Mouse (Mus musculus) embryonic facial prominence, embryonic 13.5 days (tissue): ENCODE measurements around the gene Leap2. TPM values are rescaled to one million over a fixed set of nuclear protein-coding genes. Genes with fewer than 3 reads are reported as not detected.

Source experiments
- ATAC-seq: fragments of 200-750 bp; cut with Nextera tagmentation; 2 replicates; pipeline ENCODE4 v1.8.0; 2017; ENCODE audit warnings: low read depth; ENCODE audit not compliant: insufficient number of reproducible peaks, insufficient read depth, low FRiP score, low TSS enrichment
- H3K27ac ChIP-seq: fragments of 300-500 bp; sonication (generic); 2 replicates; pipeline ENCODE4 v1.5.1; 2015; ENCODE audit warnings: moderate library complexity, mild to moderate bottlenecking, inconsistent platforms
- H3K27me3 ChIP-seq: fragments of 300-500 bp; sonication (generic); 2 replicates; pipeline ENCODE4 v1.6.1; 2015; ENCODE audit warnings: mild to moderate bottlenecking, inconsistent platforms
- H3K36me3 ChIP-seq: fragments of 300-500 bp; sonication (generic); 2 replicates; pipeline ENCODE4 v1.6.1; 2015; ENCODE audit warnings: mild to moderate bottlenecking, inconsistent platforms
- H3K4me1 ChIP-seq: fragments of 300-500 bp; sonication (generic); 2 replicates; pipeline ENCODE4 v1.6.1; 2015; ENCODE audit warnings: inconsistent platforms
- H3K4me2 ChIP-seq: fragments of 300-500 bp; sonication (generic); 2 replicates; pipeline ENCODE4 v1.6.1; 2015; ENCODE audit warnings: moderate library complexity, mild to moderate bottlenecking, inconsistent platforms
- H3K4me3 ChIP-seq: fragments of 300-500 bp; sonication (generic); 2 replicates; pipeline ENCODE4 v1.5.1; 2015; ENCODE audit warnings: mild to moderate bottlenecking, inconsistent platforms
- H3K9ac ChIP-seq: fragments of 300-500 bp; sonication (generic); 2 replicates; pipeline ENCODE4 v1.6.1; 2015; ENCODE audit warnings: mild to moderate bottlenecking, inconsistent platforms
- H3K9me3 ChIP-seq: fragments of 300-500 bp; sonication (generic); 2 replicates; pipeline ENCODE4 v1.6.1; 2016; ENCODE audit warnings: inconsistent platforms
- WGBS: fragments of 180-500 bp; shearing (Covaris S2); methylation state at CpG from one replicate; pipeline ENCODE4 v1.1.7; 2015; ENCODE audit warnings: mixed read lengths; 5-methylcytosine and 5-hydroxymethylcytosine counted together
- polyA plus RNA-seq: library from polyadenylated mRNA; unstranded; fragments of >200 nt; fragmentation: Nextera tagmentation; extraction: Ambion mirVana; gene quantifications from 2 replicates; pipeline ENCODE4 v1.2.1, GENCODE M21; 2015

Gene Leap2
- polyA plus RNA-seq, result 0.94 TPM in 1 of 2 replicates, not detected in the other

DNA sequence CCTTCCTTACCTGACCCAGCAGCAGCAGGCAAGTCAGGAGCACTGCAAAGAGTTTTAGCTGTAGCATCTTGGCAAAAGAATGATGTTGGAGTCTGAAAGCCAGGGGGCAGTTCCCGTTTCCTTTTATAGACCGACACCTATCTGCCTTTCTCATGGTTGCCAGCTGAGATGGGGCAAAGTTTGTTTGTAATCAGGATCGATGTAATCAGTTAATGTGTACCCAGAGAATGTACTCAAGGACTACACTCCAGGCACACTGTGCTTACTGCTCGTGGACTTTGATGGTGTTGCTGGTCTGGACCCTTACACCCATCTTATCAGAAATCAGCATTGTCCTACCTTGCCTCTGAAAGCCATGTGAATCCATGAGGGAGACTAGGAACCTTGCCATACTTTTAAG lies at the start of gene Leap2:
Gene Leap2 (minus strand): TSS at position 135 of the 400 bp plus-strand sequence.
- Histone ChIP-seq H3K9me3 (no peaks in the 10 kb centered on the region), H3K9ac (no peak within 1 kb of the TSS), H3K27me3 (no peaks in the 10 kb centered on the region), H3K4me1 (no peaks in the 10 kb centered on the region), H3K4me2 (no peak within 1 kb of the TSS), H3K27ac (no peak within 1 kb of the TSS), H3K36me3 (peaks cover 29% of the 10 kb centered on the region), H3K4me3 (no peak within 1 kb of the TSS)
- no peak for ATAC-seq
- WGBS, result 92% methylated on average over 4 of the region's 4 CpGs

GRCm38 (mm10) chr11:53472709-53473108 lies 49.7 kb upstream of the Leap2 start:
- WGBS, result 75% methylated on average over 3 of the region's 3 CpGs
- Histone ChIP-seq H3K4me1 (peaks cover 23% of the 10 kb centered on the region), H3K36me3 (no peaks in the 10 kb centered on the region), H3K4me2 (no peak overlapping the region), H3K4me3 (no peak overlapping the region), H3K9me3 (no peaks in the 10 kb centered on the region), H3K9ac (no peak overlapping the region), H3K27ac (no peak overlapping the region), H3K27me3 (peaks cover 74% of the 10 kb centered on the region)
- ATAC-seq, result no peak

DNA sequence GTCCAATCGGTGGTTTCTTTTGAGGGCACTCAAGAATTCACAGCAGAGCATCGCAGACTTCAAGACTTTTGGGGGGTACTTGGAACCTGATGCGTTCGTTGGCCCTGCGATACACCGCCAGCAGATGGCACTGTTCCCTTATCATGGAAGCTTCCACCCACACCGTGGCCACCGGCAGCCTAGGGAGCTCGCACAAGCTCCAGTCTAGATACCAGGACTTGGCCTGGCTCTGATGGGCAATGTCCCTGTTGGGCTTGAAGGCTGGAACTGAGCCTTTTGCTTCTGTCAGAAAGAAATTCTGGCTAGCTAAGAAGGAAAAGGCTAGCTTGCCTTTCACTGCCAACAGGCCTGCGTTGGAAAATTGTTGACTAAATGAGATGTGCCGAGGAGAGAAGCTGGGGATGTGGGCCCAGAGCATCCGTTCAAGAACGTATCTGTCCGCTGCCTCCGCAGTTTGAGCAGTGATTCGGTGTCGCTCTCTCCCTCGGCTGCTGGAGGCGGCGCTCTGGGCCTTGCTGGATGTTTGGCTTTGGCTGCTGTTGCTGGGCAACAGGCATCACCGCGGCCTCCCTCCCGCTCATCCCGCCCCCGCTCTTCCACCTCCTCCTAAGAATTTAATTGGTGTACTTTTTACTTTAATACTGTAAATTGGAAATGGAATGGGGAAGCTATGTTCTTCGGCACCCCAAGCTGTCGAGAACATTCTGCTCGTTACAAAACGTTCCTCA lies 47.2 kb upstream of the Leap2 start, which contains the start of gene Gm9837:
Gene Gm9837 (minus strand): TSS at position 512 of the 728 bp plus-strand sequence.
- H3K27ac ChIP-seq, result peak within 1 kb of the TSS; percentile 48
- peaks cover 77% of the 10 kb centered on the region for H3K27me3 ChIP-seq
- H3K9ac ChIP-seq, result peak within 1 kb of the TSS; percentile 47; the same call in 1 of the 2 replicates
- H3K4me3 ChIP-seq, result peak within 1 kb of the TSS; percentile 23
- H3K9me3 ChIP-seq, result no peaks in the 10 kb centered on the region
- H3K4me2 ChIP-seq, result peak within 1 kb of the TSS; percentile 52
- WGBS, result 2% methylated on average over 29 of the region's 29 CpGs
- peaks cover 28% of the 10 kb centered on the region for H3K4me1 ChIP-seq
- 0 out of 2 replicates have a peak, but pooled peaks cover 3% of the 10 kb centered on the region for H3K36me3 ChIP-seq
- ATAC-seq, result peak; percentile 77

DNA sequence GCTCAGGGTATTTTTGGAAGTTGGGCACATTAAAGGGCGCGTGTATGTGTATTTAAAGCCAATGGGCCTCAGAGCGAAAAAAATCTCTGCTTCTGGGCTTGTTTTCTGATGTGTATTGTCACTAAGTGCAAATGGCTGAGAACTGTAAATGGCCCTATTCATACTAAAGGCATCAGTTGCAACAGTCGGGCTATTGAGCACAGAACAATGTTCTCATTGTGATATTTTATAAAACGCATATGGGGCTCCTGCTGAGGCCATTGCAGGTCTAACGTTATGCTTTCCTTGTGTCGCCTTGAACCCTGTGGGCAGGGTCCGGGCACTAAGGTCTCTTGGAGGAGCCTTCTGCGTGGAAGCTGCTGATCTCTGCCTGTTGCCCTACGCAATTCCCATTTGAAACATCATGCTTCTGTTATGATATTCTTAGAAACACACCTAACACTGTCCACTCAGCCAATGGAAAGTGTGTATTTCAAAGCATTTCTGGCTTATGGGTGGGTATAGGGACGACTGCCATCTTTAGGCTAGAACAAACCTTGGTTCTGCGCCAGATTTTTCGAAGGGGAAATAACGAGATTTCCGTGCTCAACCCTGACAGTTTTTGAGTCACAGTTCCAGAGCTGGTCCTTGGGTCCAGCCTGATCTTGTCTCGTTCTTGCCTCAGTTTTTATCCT lies 46.5 kb upstream of the Leap2 start:
- Histone ChIP-seq H3K27me3 (peaks cover 77% of the 10 kb centered on the region), H3K4me1 (peaks cover 28% of the 10 kb centered on the region), H3K9ac (peak overlapping the region; percentile 32; the same call in 1 of the 2 replicates), H3K27ac (peak overlapping the region; percentile 48), H3K9me3 (no peaks in the 10 kb centered on the region), H3K36me3 (0 out of 2 replicates have a peak, but pooled peaks cover 3% of the 10 kb centered on the region), H3K4me3 (peak overlapping the region; percentile 23), H3K4me2 (peak overlapping the region; percentile 52)
- no peak for ATAC-seq
- 18% methylated on average over 16 of the region's 16 CpGs for WGBS

GRCm38 (mm10) chr11:53466231-53466971 lies 43.4 kb upstream of the Leap2 start:
- H3K4me3 ChIP-seq, result peak overlapping the region; percentile 41
- H3K9me3 ChIP-seq, result no peaks in the 10 kb centered on the region
- H3K4me1 ChIP-seq, result peaks cover 43% of the 10 kb centered on the region
- peaks cover 86% of the 10 kb centered on the region for H3K27me3 ChIP-seq
- H3K9ac ChIP-seq, result peak overlapping the region; percentile 63
- ATAC-seq, result no peak
- no peak overlapping the region for H3K27ac ChIP-seq
- peak overlapping the region; percentile 67 for H3K4me2 ChIP-seq
- H3K36me3 ChIP-seq, result 0 out of 2 replicates have a peak, but pooled peaks cover 3% of the 10 kb centered on the region
- 7% methylated on average over 40 of the region's 40 CpGs for WGBS

DNA sequence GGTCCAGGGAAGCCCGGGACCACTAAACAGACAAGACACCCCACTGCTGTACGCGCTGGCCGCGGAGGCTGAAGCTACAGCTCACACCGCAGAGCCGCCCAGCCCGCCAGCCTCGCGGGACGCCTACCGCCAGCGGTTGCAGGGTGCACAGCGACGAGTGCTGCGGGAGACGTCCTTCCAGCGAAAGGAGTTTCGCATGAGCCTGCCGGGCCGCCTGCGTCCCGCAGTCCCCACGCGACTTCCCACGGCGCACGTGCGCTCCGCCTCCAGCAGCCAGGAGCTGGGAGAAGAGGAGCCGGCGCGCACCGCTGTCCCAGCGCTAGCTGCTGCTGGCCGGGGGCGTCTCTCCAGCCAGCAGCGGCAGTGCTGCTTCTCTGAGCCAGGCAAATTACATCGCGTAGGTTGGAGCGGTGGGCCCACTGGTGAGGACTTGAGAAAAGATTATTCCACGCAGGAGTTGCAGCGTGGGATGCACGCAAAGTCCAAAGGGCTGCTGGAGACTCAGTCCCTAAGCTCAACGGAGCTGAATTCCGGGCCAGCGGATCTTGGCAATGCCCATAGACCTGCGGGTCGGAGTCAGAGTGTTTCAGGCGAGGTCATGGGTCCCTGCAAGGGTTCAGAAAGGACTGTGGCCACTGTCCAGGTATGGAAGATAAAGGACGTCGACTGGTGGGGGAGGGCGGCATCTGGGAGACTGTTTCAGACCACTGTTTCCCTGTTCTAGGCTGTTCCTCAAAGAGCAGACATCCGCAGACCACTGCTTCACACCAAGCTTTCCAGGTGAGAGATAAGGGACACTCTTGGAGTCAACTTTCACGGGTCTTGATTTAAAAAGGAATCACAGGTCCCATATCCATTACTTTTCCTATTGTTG lies 40.8 kb upstream of the Leap2 start:
- Histone ChIP-seq H3K27ac (no peak overlapping the region), H3K4me1 (peaks cover 28% of the 10 kb centered on the region), H3K9ac (peak overlapping the region; percentile 60), H3K27me3 (peaks cover 77% of the 10 kb centered on the region), H3K4me2 (peak overlapping the region; percentile 74), H3K9me3 (no peaks in the 10 kb centered on the region), H3K4me3 (peak overlapping the region; percentile 42), H3K36me3 (0 out of 2 replicates have a peak, but pooled peaks cover 3% of the 10 kb centered on the region)
- ATAC-seq, result no peak
- 6% methylated on average over 55 of the region's 55 CpGs for WGBS

- Histone ChIP-seq H3K9me3 (no peaks in the 10 kb centered on the region), H3K4me3 (no peak overlapping the region), H3K4me1 (peaks cover 29% of the 10 kb centered on the region), H3K9ac (no peak overlapping the region), H3K36me3 (0 out of 2 replicates have a peak, but pooled peaks cover 3% of the 10 kb centered on the region), H3K27ac (no peak overlapping the region), H3K4me2 (no peak overlapping the region), H3K27me3 (peaks cover 77% of the 10 kb centered on the region)
- 13% methylated on average over 5 of the region's 5 CpGs for WGBS
- no peak for ATAC-seq
Measured at GRCm38 (mm10) chr11:53461727-53462126, 38.8 kb upstream of the Leap2 start.

- peaks cover 63% of the 10 kb centered on the region for H3K27me3 ChIP-seq
- 89% methylated on average over 3 of the region's 3 CpGs for WGBS
Measured at GRCm38 (mm10) chr11:53460192-53460591, 37.2 kb upstream of the Leap2 start.

DNA sequence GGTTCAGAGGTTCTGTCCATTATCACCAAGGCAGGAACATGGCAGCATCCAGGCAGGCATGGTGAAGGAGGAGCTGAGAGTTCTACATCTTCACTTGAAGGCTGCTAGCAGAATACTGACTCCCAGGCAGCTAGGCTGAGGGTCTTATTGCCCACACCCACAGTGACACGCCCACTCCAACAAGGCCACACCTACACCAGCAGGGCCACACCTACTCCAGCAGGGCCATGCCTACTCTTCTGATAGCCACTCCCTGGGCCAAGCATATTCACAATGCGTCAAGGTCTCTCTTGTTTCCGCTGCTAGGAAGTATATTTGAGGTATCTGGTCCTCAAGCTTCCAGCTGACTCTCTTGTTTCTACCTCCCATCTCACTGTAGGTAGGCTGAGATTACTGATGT lies 36.0 kb upstream of the Leap2 start:
- peaks cover 18% of the 10 kb centered on the region for H3K4me1 ChIP-seq
- 69% methylated on average over 3 of the region's 3 CpGs for WGBS
- H3K4me3 ChIP-seq, result no peak overlapping the region
- H3K4me2 ChIP-seq, result no peak overlapping the region
- H3K27me3 ChIP-seq, result peaks cover 51% of the 10 kb centered on the region
- no peaks in the 10 kb centered on the region for H3K9me3 ChIP-seq
- H3K36me3 ChIP-seq, result no peaks in the 10 kb centered on the region
- no peak overlapping the region for H3K9ac ChIP-seq
- ATAC-seq, result no peak
- no peak overlapping the region for H3K27ac ChIP-seq

More at GRCm38 (mm10) chr11:53460192-53460591, 37.2 kb upstream of the Leap2 start:
- H3K4me2 ChIP-seq, result no peak overlapping the region
- H3K27ac ChIP-seq, result no peak overlapping the region
- H3K9me3 ChIP-seq, result no peaks in the 10 kb centered on the region
- H3K9ac ChIP-seq, result no peak overlapping the region
- no peak overlapping the region for H3K4me3 ChIP-seq
- no peak for ATAC-seq
- 0 out of 2 replicates have a peak, but pooled peaks cover under 1% of the 10 kb centered on the region for H3K36me3 ChIP-seq
- peaks cover 19% of the 10 kb centered on the region for H3K4me1 ChIP-seq

DNA sequence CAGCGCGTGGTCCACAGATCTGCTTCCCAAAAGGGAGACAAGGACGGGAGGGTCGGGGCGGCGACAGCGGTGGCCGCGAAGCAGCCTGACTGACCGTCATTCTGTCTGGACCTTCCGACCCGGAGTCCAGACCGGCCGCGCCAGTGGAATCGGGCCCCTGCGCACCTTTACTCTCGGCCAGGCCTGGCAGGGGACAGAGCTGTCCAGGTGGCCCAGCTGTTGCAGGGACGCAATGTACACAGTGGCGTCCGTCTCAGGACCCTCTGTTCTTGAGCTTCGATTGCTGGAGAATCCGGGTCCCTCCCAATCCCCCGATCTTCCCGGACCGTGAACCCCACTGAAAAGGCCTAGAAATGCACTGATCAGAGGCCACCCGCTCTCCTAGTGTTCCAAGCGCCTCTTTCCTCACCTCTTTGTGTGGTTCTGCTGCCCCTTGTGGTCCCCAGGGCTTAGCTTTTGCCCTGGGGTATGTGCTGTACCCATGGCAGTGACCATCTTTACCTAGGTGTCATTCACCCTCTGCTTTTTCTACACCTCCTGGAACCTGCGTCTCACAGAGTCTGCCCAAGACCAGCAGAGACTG lies 34.5 kb upstream of the Leap2 start:
- Histone ChIP-seq H3K27me3 (peaks cover 36% of the 10 kb centered on the region), H3K27ac (no peak overlapping the region), H3K4me2 (peak overlapping the region; percentile 85), H3K4me3 (peak overlapping the region; percentile 57), H3K4me1 (peaks cover 9% of the 10 kb centered on the region), H3K9me3 (no peaks in the 10 kb centered on the region), H3K36me3 (no peaks in the 10 kb centered on the region), H3K9ac (peak overlapping the region; percentile 76)
- WGBS, result 4% methylated on average over 29 of the region's 29 CpGs
- ATAC-seq, result no peak
